Mouse (Mus musculus): ENCODE measurements around the gene Lrrfip1. TPM values are rescaled to one million over a fixed set of nuclear protein-coding genes. Genes with fewer than 3 reads are reported as not detected.

The Lrrfip1 gene
- polyA plus RNA-seq, 1 experiment, result 83.3 TPM

- TF ChIP-seq MYOD1 (IDR thresholded peaks at IDR 0.05; ENCODE audit: control insufficient read depth in 1 of 3, insufficient read length in 2 of 3, low read depth in 2 of 3) (peak in 2 of 3 experiments; percentile 7 to 68), SRF (IDR thresholded peaks at IDR 0.05; ENCODE audit: control insufficient read depth, insufficient read length, low read depth) (no peak), MYOG (IDR thresholded peaks at IDR 0.05; ENCODE audit: control insufficient read depth in 1 of 3, insufficient read depth in 1 of 3, insufficient read length in 2 of 3, low read depth in 2 of 3) (peak in 1 of 3 experiments; percentile 45)
- Histone ChIP-seq H3ac (ENCODE audit: control insufficient read depth, insufficient read length) (no peak overlapping the region), H3K27me3 (ENCODE audit: control insufficient read depth, insufficient read depth, insufficient read length) (no peaks in the 10 kb centered on the region), H3K36me3 (ENCODE audit: control insufficient read depth, insufficient read depth) (no peaks in the 10 kb centered on the region), H3K79me2 (ENCODE audit: control insufficient read depth, insufficient read depth) (peaks cover 62% of the 10 kb centered on the region), H3K4me2 (ENCODE audit: low read depth) (peak overlapping the region; percentile 95), H3K4me3 (peak overlapping the region; percentile 84)
Measured at GRCm38 (mm10) chr1:90999911-91000601, 1.5 kb downstream of the Lrrfip1 start.

- no peak overlapping the region for H3K4me3 ChIP-seq
- H3K36me3 ChIP-seq (ENCODE audit: control insufficient read depth, insufficient read depth), result no peaks in the 10 kb centered on the region
- peaks cover 70% of the 10 kb centered on the region for H3K79me2 ChIP-seq (ENCODE audit: control insufficient read depth, insufficient read depth)
- H3K4me2 ChIP-seq (ENCODE audit: low read depth), result peak overlapping the region; percentile 95
- no peak overlapping the region for H3ac ChIP-seq (ENCODE audit: control insufficient read depth, insufficient read length)
- no peaks in the 10 kb centered on the region for H3K27me3 ChIP-seq (ENCODE audit: control insufficient read depth, insufficient read depth, insufficient read length)
- TF ChIP-seq SRF (IDR thresholded peaks at IDR 0.05; ENCODE audit: control insufficient read depth, insufficient read length, low read depth), result no peak
- TF ChIP-seq TCF3 (IDR thresholded peaks at IDR 0.05; ENCODE audit: insufficient read length, low read depth), result no peak
- TF ChIP-seq MYOD1 (IDR thresholded peaks at IDR 0.05; ENCODE audit: control insufficient read depth in 1 of 3, insufficient read length in 2 of 3, low read depth in 2 of 3), result no peak
- no peak for TF ChIP-seq USF1 (IDR thresholded peaks at IDR 0.05; ENCODE audit: low read depth)
- no peak for TF ChIP-seq TCF12 (IDR thresholded peaks at IDR 0.05; ENCODE audit: insufficient read depth, poor library complexity, severe bottlenecking)
- TF ChIP-seq POLR2AphosphoS2 (IDR thresholded peaks at IDR 0.05; ENCODE audit: insufficient read length, low read depth), result no peak
- no peak for TF ChIP-seq POLR2A (IDR thresholded peaks at IDR 0.05; ENCODE audit: insufficient read length, low read depth)
- no peak for TF ChIP-seq CEBPB (IDR thresholded peaks at IDR 0.05; ENCODE audit: insufficient read depth, poor library complexity, severe bottlenecking)
- no peak for TF ChIP-seq MAX (IDR thresholded peaks at IDR 0.05; ENCODE audit: low read depth)
- no peak for TF ChIP-seq E2F4 (IDR thresholded peaks at IDR 0.05; ENCODE audit: insufficient read depth)
- TF ChIP-seq MYOG (IDR thresholded peaks at IDR 0.05; ENCODE audit: control insufficient read depth in 1 of 3, insufficient read depth in 1 of 3, insufficient read length in 2 of 3, low read depth in 2 of 3), result no peak
- TF ChIP-seq REST (IDR thresholded peaks at IDR 0.05; ENCODE audit: insufficient read depth, insufficient read length), result no peak
Measured at GRCm38 (mm10) chr1:91001101-91001500, 2.6 kb downstream of the Lrrfip1 start.

GRCm38 (mm10) chr1:91001871-91002539, 3.5 kb downstream of the Lrrfip1 start:
- H3K27me3 ChIP-seq (ENCODE audit: control insufficient read depth, insufficient read depth, insufficient read length), result no peaks in the 10 kb centered on the region
- H3ac ChIP-seq (ENCODE audit: control insufficient read depth, insufficient read length), result no peak overlapping the region
- H3K4me3 ChIP-seq, result no peak overlapping the region
- H3K79me2 ChIP-seq (ENCODE audit: control insufficient read depth, insufficient read depth), result peaks cover 76% of the 10 kb centered on the region
- peak overlapping the region; percentile 95 for H3K4me2 ChIP-seq (ENCODE audit: low read depth)
- no peaks in the 10 kb centered on the region for H3K36me3 ChIP-seq (ENCODE audit: control insufficient read depth, insufficient read depth)
- TF ChIP-seq MYOD1 (IDR thresholded peaks at IDR 0.05; ENCODE audit: control insufficient read depth in 1 of 3, insufficient read length in 2 of 3, low read depth in 2 of 3) (peak in 1 of 3 experiments; percentile 60), MYOG (IDR thresholded peaks at IDR 0.05; ENCODE audit: control insufficient read depth in 1 of 3, insufficient read depth in 1 of 3, insufficient read length in 2 of 3, low read depth in 2 of 3) (peak in 1 of 3 experiments; percentile 57), TCF12 (IDR thresholded peaks at IDR 0.05; ENCODE audit: insufficient read depth, poor library complexity, severe bottlenecking) (no peak)

GRCm38 (mm10) chr1:91002641-91003040, 4.1 kb downstream of the Lrrfip1 start:
- TF ChIP-seq MAX (IDR thresholded peaks at IDR 0.05; ENCODE audit: low read depth), result no peak
- no peak for TF ChIP-seq POLR2AphosphoS2 (IDR thresholded peaks at IDR 0.05; ENCODE audit: insufficient read length, low read depth)
- no peak for TF ChIP-seq USF1 (IDR thresholded peaks at IDR 0.05; ENCODE audit: low read depth)
- TF ChIP-seq MYOD1 (IDR thresholded peaks at IDR 0.05; ENCODE audit: control insufficient read depth in 1 of 3, insufficient read length in 2 of 3, low read depth in 2 of 3), result no peak
- no peak for TF ChIP-seq REST (IDR thresholded peaks at IDR 0.05; ENCODE audit: insufficient read depth, insufficient read length)
- no peak for TF ChIP-seq MYOG (IDR thresholded peaks at IDR 0.05; ENCODE audit: control insufficient read depth in 1 of 3, insufficient read depth in 1 of 3, insufficient read length in 2 of 3, low read depth in 2 of 3)
- TF ChIP-seq TCF12 (IDR thresholded peaks at IDR 0.05; ENCODE audit: insufficient read depth, poor library complexity, severe bottlenecking), result no peak
- no peak for TF ChIP-seq TCF3 (IDR thresholded peaks at IDR 0.05; ENCODE audit: insufficient read length, low read depth)
- no peak for TF ChIP-seq POLR2A (IDR thresholded peaks at IDR 0.05; ENCODE audit: insufficient read length, low read depth)
- H3K27me3 ChIP-seq (ENCODE audit: control insufficient read depth, insufficient read depth, insufficient read length), result no peaks in the 10 kb centered on the region
- peaks cover 82% of the 10 kb centered on the region for H3K79me2 ChIP-seq (ENCODE audit: control insufficient read depth, insufficient read depth)
- H3K4me2 ChIP-seq (ENCODE audit: low read depth), result peak overlapping the region; percentile 50
- no peak overlapping the region for H3K4me3 ChIP-seq
- no peaks in the 10 kb centered on the region for H3K36me3 ChIP-seq (ENCODE audit: control insufficient read depth, insufficient read depth)
- no peak overlapping the region for H3ac ChIP-seq (ENCODE audit: control insufficient read depth, insufficient read length)
